Mouse (Mus musculus) liver, adult 2 months (tissue): ENCODE measurements at regions not wholly inside any gene's neighbourhood (a gene's known extent, or its start where the extent isn't known, plus 50 kb on each side); places are given as distances from the start of the nearest gene placed in this dataset.

ENCODE experiments used
- CTCF ChIP-seq: fragments of 200-500 bp; IDR thresholded peaks from 2 replicates; pipeline ENCODE4 v1.5.1; 2011; ENCODE audit warnings: low read depth, low read length, control low read depth
- POLR2A ChIP-seq: fragments of 200-500 bp; IDR thresholded peaks from 2 replicates; pipeline ENCODE4 v1.6.1; 2011; ENCODE audit warnings: low read length, control low read depth; ENCODE audit not compliant: insufficient read depth; ENCODE audit errors: extremely low read depth

- TF ChIP-seq POLR2A (no peak), CTCF (no peak)
Observed at GRCm38 (mm10) chr13:78644556-78644955, 445.0 kb upstream of the Nr2f1 start.
